Mouse (Mus musculus) cerebellum, postnatal 25 days (tissue): ENCODE measurements around the gene P4ha1.

ENCODE experiments used
- DNase-seq, 2 experiments: peaks; one replicate each; pipeline ENCODE4 v3.0.0; 2021; ENCODE audit warnings: mixed read lengths in 2 of 2

P4ha1 gene

GRCm38 (mm10) chr10:59324311-59325165, 1.4 kb downstream of the P4ha1 start:
- DNase-seq: peak in 1 of 2 experiments; percentile 23

DNA sequence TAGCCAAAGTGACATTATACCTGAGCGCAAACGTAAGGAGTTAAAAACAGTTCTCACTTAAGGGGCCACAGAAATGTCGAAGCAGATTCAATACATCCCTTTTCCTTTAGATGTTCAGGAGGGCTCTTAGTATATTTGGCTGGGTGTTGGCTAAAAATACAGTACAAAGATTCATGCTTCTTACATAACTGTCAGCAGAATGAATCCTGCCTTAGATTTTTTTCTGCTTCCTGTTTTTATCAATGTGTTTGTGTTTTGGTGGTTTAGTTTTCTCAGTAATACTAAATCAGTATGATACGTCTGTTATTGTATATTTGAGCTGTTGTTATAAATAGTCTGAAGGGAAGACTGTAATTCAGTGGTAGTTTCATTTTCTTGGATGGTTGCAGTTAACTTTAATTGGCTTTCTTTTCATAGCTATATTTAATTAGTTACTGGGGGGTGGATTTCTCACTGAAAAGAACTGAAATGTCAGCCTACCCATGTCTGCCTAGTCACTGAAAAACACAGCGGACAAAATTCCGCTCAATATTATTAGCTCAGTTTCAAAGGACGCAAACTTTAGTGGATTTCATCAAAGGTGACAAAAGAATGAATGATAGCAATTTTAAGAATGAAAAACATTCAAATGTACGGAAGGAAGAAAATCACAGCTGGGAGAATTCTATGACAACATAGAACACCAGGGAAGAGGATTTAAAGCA, 3.7 kb downstream of the P4ha1 start:
- no peak for DNase-seq

- no peak for DNase-seq
These were observed 4.2 kb downstream of the P4ha1 start for GRCm38 (mm10) chr10:59327316-59327710.

DNA sequence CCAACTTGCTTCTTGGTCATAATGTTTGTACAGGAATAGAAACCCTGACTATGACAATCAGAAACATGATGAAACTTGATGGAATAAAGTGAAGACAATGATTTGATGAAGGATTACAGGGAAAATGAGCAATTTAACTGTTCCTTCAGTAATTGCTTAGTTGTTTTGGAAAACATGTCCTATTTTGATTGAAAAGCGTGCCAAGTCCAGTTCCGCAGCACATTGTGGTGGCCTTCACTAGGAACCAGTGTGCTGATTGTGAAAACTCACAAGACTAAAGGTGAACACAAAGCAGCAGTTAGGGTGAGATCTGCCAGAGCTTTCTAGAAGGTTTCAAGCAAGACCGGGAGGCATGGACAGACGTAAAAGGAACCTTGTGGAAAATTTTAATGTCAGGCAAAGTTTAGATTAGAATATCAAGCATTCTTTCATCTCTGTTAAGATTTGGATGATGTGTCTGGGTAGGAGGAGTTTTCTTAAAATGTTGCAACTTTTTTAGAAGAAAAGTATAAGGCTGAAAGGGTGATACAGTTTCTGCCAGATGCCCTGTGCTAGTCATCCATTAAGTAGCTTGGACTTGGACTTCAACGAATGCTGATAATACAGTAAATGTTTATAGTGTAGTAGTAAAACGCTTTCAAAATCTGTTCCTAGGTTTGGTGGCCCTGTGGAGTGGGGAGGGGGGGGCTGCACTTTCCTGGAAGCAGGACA, 8.6 kb downstream of the P4ha1 start:
- DNase-seq: no peak

DNA sequence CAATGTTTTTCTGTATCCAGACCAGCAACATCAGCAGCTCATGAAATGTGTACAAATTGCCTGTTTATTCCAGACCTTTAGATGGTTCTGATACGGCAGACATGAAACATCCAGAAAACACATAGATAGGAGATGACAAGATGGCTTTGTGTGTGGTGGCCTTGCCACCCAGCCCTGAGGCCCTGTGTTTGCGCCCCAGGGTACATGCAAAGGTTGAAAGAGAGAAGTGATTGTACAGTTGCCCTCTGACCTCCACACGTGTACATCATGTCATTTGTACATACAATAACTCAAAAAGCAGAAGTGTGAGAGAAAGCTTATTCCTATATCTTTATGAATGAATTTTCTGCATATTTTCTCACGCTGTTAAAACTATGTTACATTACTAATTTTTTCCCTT, 10.3 kb downstream of the P4ha1 start:
- no peak for DNase-seq

- DNase-seq: peak; percentile 44 to 65
These were observed 12.1 kb downstream of the P4ha1 start for GRCm38 (mm10) chr10:59334899-59335798.

DNA sequence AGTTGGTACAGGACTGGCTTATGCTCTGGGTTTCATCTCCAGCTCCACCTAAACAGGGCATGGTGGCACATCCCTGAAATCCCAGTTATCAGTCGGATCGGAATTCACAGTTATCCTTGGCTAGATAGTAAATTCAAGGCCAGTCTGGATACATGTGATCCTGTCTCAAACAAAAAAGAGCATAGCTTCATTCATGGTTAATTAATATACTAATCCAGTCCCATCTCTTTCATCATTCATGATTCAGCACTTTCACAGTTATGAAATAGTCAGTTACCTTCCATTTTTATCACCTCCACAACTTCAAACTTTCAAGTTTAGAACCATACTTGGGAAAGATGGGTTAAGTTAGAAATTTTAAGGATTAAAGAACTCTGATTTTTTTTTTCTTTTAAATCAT, 13.0 kb downstream of the P4ha1 start:
- DNase-seq: no peak

- no peak for DNase-seq
These were observed 23.5 kb downstream of the P4ha1 start for GRCm38 (mm10) chr10:59346560-59346959.

- DNase-seq: no peak
These were observed 25.1 kb downstream of the P4ha1 start for GRCm38 (mm10) chr10:59348200-59348599.

- DNase-seq: no peak
These were observed 26.4 kb downstream of the P4ha1 start for GRCm38 (mm10) chr10:59349536-59349935.

- DNase-seq: no peak
These were observed 30.0 kb downstream of the P4ha1 start for GRCm38 (mm10) chr10:59353065-59353464.

GRCm38 (mm10) chr10:59354120-59354519, 31.0 kb downstream of the P4ha1 start:
- DNase-seq: no peak

DNA sequence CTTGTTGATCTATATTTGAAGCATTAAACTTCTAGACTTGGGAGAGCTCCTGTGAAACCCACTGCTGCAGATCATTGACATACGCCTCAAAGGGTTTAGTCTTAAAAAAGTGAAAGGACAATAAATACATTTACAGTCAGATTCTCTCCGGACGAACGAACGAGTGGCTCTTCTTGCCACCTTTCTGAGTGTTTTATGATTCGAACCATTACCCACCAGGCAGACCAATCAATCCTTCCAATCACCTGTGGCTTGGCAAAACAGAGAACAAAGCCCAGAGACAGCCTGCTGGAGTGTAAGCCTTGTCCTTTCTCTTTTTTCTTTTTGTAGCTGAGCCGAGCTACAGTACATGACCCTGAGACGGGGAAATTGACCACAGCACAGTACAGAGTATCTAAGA, 31.9 kb downstream of the P4ha1 start:
- DNase-seq: no peak

DNA sequence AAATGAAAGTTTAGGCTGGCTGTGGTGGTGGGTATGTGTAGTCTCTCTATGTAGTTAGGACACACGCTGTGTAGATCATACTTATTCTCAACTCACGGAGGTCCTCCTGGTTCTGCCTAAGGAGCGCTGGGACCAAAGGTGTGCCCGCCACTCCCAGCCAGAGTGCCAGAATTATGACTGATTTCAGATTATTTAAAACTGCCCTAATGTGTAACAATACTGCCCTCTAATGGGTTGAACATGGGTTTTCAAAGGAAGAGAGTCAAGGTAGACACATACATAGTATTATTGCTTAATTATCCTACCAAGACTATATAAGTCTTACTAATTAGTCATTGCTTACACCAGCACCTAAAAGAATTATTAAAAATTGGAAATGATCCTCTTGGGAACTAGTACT, 35.6 kb downstream of the P4ha1 start:
- DNase-seq: peak in 1 of 2 experiments; percentile 21

DNA sequence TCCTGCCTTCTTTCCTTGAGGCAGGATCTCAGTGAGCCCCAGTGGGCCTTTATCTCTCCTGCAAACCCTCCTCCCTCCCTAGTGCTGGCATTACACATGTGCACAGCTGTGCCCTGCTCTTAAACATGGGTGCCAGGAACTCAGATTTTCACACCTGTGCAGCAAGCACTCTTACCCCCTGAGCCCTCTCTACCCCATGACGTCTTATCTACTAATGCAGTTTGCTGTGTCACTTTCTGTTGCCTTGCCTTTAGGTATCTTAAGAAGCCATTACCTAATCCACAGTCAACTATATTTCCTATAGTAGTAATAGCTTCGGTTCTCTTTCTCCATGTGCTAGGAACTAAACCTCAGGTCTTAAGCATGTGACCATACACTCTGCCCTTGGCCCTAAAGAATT, 40.1 kb downstream of the P4ha1 start:
- DNase-seq: no peak

- no peak for DNase-seq
These were observed 41.5 kb downstream of the P4ha1 start for GRCm38 (mm10) chr10:59364551-59364950.

GRCm38 (mm10) chr10:59365804-59366589, 42.9 kb downstream of the P4ha1 start:
- DNase-seq: no peak

- no peak for DNase-seq
These were observed 43.6 kb downstream of the P4ha1 start for GRCm38 (mm10) chr10:59366746-59367145.

DNA sequence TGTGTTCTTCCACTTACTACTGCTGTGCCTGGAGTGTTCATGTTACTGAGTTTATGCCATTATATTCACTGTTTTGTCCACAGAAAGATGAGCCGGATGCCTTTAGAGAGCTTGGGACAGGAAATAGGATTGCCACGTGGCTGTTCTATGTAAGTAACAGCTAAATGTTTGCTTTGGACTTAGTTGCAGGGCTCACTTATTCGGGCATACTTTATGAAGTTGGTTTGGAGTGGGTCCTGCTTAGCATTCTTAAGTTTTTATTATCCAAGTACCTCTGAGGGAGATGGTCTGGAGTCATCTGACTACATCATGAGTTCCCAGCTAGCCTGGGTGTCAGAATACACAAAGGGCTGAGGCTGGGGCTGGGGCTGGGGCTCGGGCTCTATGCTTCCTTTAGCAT, 44.1 kb downstream of the P4ha1 start:
- no peak for DNase-seq

- no peak for DNase-seq
These were observed 45.6 kb downstream of the P4ha1 start for GRCm38 (mm10) chr10:59368729-59369128.

DNA sequence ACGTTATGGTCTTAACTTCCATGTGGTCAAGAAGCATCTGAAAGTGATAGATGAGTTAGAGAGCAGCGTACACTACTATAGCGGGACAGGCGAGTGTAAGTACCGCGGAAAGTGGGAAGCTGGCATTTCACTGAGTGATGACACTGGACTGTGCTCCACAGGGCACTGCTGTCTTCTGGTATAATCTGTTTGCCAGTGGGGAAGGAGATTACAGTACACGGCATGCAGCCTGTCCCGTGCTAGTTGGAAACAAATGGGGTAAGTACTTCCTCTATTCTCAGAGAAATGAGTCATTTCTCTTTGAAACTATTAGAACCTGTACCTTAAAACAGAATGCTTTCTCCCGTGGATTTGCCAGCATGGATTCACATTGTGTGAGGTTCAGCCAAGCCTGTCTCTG, 46.3 kb downstream of the P4ha1 start:
- no peak for DNase-seq

- no peak for DNase-seq
These were observed 54.8 kb downstream of the P4ha1 start for GRCm38 (mm10) chr10:59377906-59378305.
